9 mouse cellular contexts compared by ENCODE assay signal in genomic region chr13:23597957-23598356, GRCm38 (mm10). TPM values are rescaled to one million over a fixed set of nuclear protein-coding genes. Genes with fewer than 3 reads are reported as not detected.
DNase-seq lines count a peak whose midpoint lies in the region; ATAC-seq and TF ChIP-seq lines count a peak whose summit lies in the region.
"Had no signal": no experiment of that assay in that cellular context is flagged by ENCODE, and none has a peak within 500 bp of the region (broad histone marks: within the 10 kb centered on the region; RNA-seq: fewer than 3 reads in every experiment).

No protein-coding gene starts in this region.

- no peak overlapping the region for H3K4me2 ChIP-seq in heart, embryonic 12.5 days
- H3K4me2 ChIP-seq: lung, embryonic 15.5 days had no signal

- H3K9ac ChIP-seq in heart, embryonic 12.5 days: no peak overlapping the region
- H3K9ac ChIP-seq: lung, embryonic 15.5 days had no signal

- no peaks in the 10 kb centered on the region for H3K27me3 ChIP-seq in heart, embryonic 12.5 days (replicated peaks)
- H3K27me3 ChIP-seq in splenic B cell, adult 2 months (ENCODE audit: control insufficient read depth, insufficient read depth, low read length, poor library complexity, severe bottlenecking): no peaks in the 10 kb centered on the region
- H3K27me3 ChIP-seq: lung, embryonic 15.5 days had no signal

- H3K4me1 ChIP-seq in heart, embryonic 12.5 days (replicated peaks): peaks cover 11% of the 10 kb centered on the region; the same call in 1 of the 2 replicates

- H3K36me3 ChIP-seq in heart, embryonic 12.5 days: no peaks in the 10 kb centered on the region
- H3K36me3 ChIP-seq in splenic B cell, adult 2 months (ENCODE audit: control insufficient read depth, insufficient read depth, low read length, poor library complexity, severe bottlenecking): no peaks in the 10 kb centered on the region
- H3K36me3 ChIP-seq: lung, embryonic 15.5 days had no signal

- ATAC-seq in heart, embryonic 12.5 days (ENCODE audit: insufficient number of reproducible peaks, low FRiP score): no peak
- peak; percentile 79 for ATAC-seq in granulocyte monocyte progenitor cell, adult 5-6 weeks (replicated peaks; ENCODE audit: poor library complexity, severe bottlenecking)

- DNase-seq in heart, adult 18-20 months: peak; percentile 76 to 91
- DNase-seq in T-cell, adult 2 months (ENCODE audit: low spot score): peak; percentile 79
- peak; percentile 80 to 85 for DNase-seq in cerebellum, postnatal 36 days
- peak; percentile 76 to 79 for DNase-seq in layer of hippocampus, adult 2 months (ENCODE audit: low spot score in 2 of 2)
- peak; percentile 70 to 87 for DNase-seq in lung, postnatal 4 days
- peak; percentile 89 for DNase-seq in splenic B cell, adult 2 months (ENCODE audit: low read depth, low spot score)

- WGBS in heart, embryonic 12.5 days: 6% methylated on average over 9 of the region's 9 CpGs

- H3K9me3 ChIP-seq in heart, embryonic 12.5 days (replicated peaks): 0 out of 2 replicates have a peak, but pooled peaks cover 2% of the 10 kb centered on the region
- H3K9me3 ChIP-seq: lung, embryonic 15.5 days had no signal

- no peak overlapping the region for H3K4me3 ChIP-seq in heart, embryonic 12.5 days
- H3K4me3 ChIP-seq in layer of hippocampus, adult 2 months: no peak overlapping the region
- H3K4me3 ChIP-seq: lung, embryonic 15.5 days had no signal

- H3K27ac ChIP-seq in heart, embryonic 12.5 days (ENCODE audit: poor library complexity, severe bottlenecking): no peak overlapping the region
- no peak overlapping the region for H3K27ac ChIP-seq in layer of hippocampus, adult 2 months
- H3K27ac ChIP-seq: lung, embryonic 15.5 days had no signal

- TF ChIP-seq CTCF in layer of hippocampus, adult 2 months (conservative IDR thresholded peaks at IDR 0.05): peak; percentile 96

RNA-seq across cellular contexts. Expression of gene Hist1h4d, which starts 16.6 kb away (rescaled TPM):
- total RNA-seq in heart, adult 18-20 months (2021): 10 to 100 TPM; 51.2 to 52.9 TPM
- 43.5 and 46.9 TPM in 2 replicates for polyA plus RNA-seq in heart, embryonic 12.5 days (2016; fragmentation: Nextera tagmentation; extraction: Ambion mirVana)
- 116 and 278 TPM in 2 replicates for total RNA-seq in granulocyte monocyte progenitor cell, adult 5-6 weeks (2014; fragmentation: Nextera tagmentation)
- total RNA-seq in granulocyte monocyte progenitor cell, adult 5-6 weeks (2017): 929 and 1,118 TPM in 2 replicates
- 100 to 1,000 TPM; 140 to 146 TPM for total RNA-seq in layer of hippocampus, adult 2 months (2021)

RNA-seq across cellular contexts. Expression of gene Hist1h3d, which starts 22.4 kb away (rescaled TPM):
- total RNA-seq in heart, adult 18-20 months (2021): 1 to 10 TPM; 2.4 to 2.5 TPM
- 1.4 and 1.6 TPM in 2 replicates for polyA plus RNA-seq in heart, embryonic 12.5 days (2016; fragmentation: Nextera tagmentation; extraction: Ambion mirVana)
- total RNA-seq in granulocyte monocyte progenitor cell, adult 5-6 weeks (2014; fragmentation: Nextera tagmentation): 52.8 and 62.0 TPM in 2 replicates
- 83.5 and 136 TPM in 2 replicates for total RNA-seq in granulocyte monocyte progenitor cell, adult 5-6 weeks (2017)
- total RNA-seq in layer of hippocampus, adult 2 months (2021): 10 to 100 TPM; 12.1 to 13.0 TPM

RNA-seq across cellular contexts. Expression of gene Hist1h2be, which starts 23.0 kb away (rescaled TPM):
- 10 to 100 TPM in 1 of 2 experiments, 1 to 10 TPM in 1; 8.6 to 10.2 TPM for total RNA-seq in heart, adult 18-20 months (2021)
- 1.2 and 2.0 TPM in 2 replicates for polyA plus RNA-seq in heart, embryonic 12.5 days (2016; fragmentation: Nextera tagmentation; extraction: Ambion mirVana)
- 16.4 and 17.5 TPM in 2 replicates for total RNA-seq in granulocyte monocyte progenitor cell, adult 5-6 weeks (2014; fragmentation: Nextera tagmentation)
- total RNA-seq in granulocyte monocyte progenitor cell, adult 5-6 weeks (2017): 82.4 and 146 TPM in 2 replicates
- 10 to 100 TPM in 1 of 2 experiments, 1 to 10 TPM in 1; 8.8 to 10.1 TPM for total RNA-seq in layer of hippocampus, adult 2 months (2021)

RNA-seq across cellular contexts. Expression of gene Hist1h2ad, which starts 23.8 kb away (rescaled TPM):
- 1 to 10 TPM; 2.0 to 4.1 TPM for total RNA-seq in heart, adult 18-20 months (2021)
- 1.1 and 2.3 TPM in 2 replicates for polyA plus RNA-seq in heart, embryonic 12.5 days (2016; fragmentation: Nextera tagmentation; extraction: Ambion mirVana)
- total RNA-seq in granulocyte monocyte progenitor cell, adult 5-6 weeks (2014; fragmentation: Nextera tagmentation): not detected in 2 replicates
- total RNA-seq in granulocyte monocyte progenitor cell, adult 5-6 weeks (2017): 685 and 1,721 TPM in 2 replicates
- total RNA-seq in layer of hippocampus, adult 2 months (2021): 10 to 100 TPM in 1 of 2 experiments, 1 to 10 TPM in 1; 5.0 to 13.0 TPM

RNA-seq across cellular contexts. Expression of gene Hist1h2bf, which starts 24.0 kb away (rescaled TPM):
- total RNA-seq in heart, adult 18-20 months (2021): 10 to 100 TPM; 10.2 to 10.9 TPM
- polyA plus RNA-seq in heart, embryonic 12.5 days (2016; fragmentation: Nextera tagmentation; extraction: Ambion mirVana): 1.5 and 2.0 TPM in 2 replicates
- 148 and 188 TPM in 2 replicates for total RNA-seq in granulocyte monocyte progenitor cell, adult 5-6 weeks (2014; fragmentation: Nextera tagmentation)
- 453 and 461 TPM in 2 replicates for total RNA-seq in granulocyte monocyte progenitor cell, adult 5-6 weeks (2017)
- total RNA-seq in layer of hippocampus, adult 2 months (2021): 10 to 100 TPM; 22.8 to 29.6 TPM
